Mouse (Mus musculus): ENCODE measurements around the gene Mrps24.

- no peak for TF ChIP-seq POLR2A (IDR thresholded peaks at IDR 0.05; ENCODE audit: insufficient read length, low read depth)
- TF ChIP-seq TCF12 (IDR thresholded peaks at IDR 0.05; ENCODE audit: insufficient read depth, poor library complexity, severe bottlenecking) = no peak
- no peak for TF ChIP-seq USF1 (IDR thresholded peaks at IDR 0.05; ENCODE audit: low read depth)
- no peak for TF ChIP-seq MAX (IDR thresholded peaks at IDR 0.05; ENCODE audit: low read depth)
- TF ChIP-seq TCF3 (IDR thresholded peaks at IDR 0.05; ENCODE audit: insufficient read length, low read depth) = no peak
- no peak for TF ChIP-seq E2F4 (IDR thresholded peaks at IDR 0.05; ENCODE audit: insufficient read depth)
- no peak for TF ChIP-seq POLR2AphosphoS2 (IDR thresholded peaks at IDR 0.05; ENCODE audit: insufficient read length, low read depth)
- no peak for TF ChIP-seq MYOG (IDR thresholded peaks at IDR 0.05; ENCODE audit: control insufficient read depth in 1 of 3, insufficient read depth in 1 of 3, insufficient read length in 2 of 3, low read depth in 2 of 3)
- no peak for TF ChIP-seq REST (IDR thresholded peaks at IDR 0.05; ENCODE audit: insufficient read depth, insufficient read length)
- no peak for TF ChIP-seq SRF (IDR thresholded peaks at IDR 0.05; ENCODE audit: control insufficient read depth, insufficient read length, low read depth)
- no peak for TF ChIP-seq CEBPB (IDR thresholded peaks at IDR 0.05; ENCODE audit: insufficient read depth, poor library complexity, severe bottlenecking)
Measured at GRCm38 (mm10) chr11:5753755-5754154, 38.3 kb upstream of the Mrps24 start.

Data from myocyte (in vitro differentiated cells).